8 mouse cellular contexts compared by ENCODE assay signal in genomic region chr5:76657245-76658083, GRCm38 (mm10). TPM values are rescaled to one million over a fixed set of nuclear protein-coding genes. Genes with fewer than 3 reads are reported as not detected.
DNase-seq lines count a peak whose midpoint lies in the region; ATAC-seq and TF ChIP-seq lines count a peak whose summit lies in the region.

No protein-coding gene starts in this region.

- H3K9me3 ChIP-seq in erythroblast, embryonic 14.5 days (ENCODE audit: control insufficient read depth, low read length) = no peaks in the 10 kb centered on the region
- no peaks in the 10 kb centered on the region for H3K9me3 ChIP-seq in lung, embryonic 16.5 days (ENCODE audit: control insufficient read depth, low read length)

- peak overlapping the region; percentile 93 for H3K9ac ChIP-seq in lung, embryonic 16.5 days (ENCODE audit: low read length)

- H3K4me3 ChIP-seq in erythroblast, embryonic 14.5 days (replicated peaks) = peak overlapping the region; percentile 88
- H3K4me3 ChIP-seq in lung, embryonic 16.5 days (ENCODE audit: low read length) = peak overlapping the region; percentile 83

- peaks cover 22% of the 10 kb centered on the region for H3K27me3 ChIP-seq in Patski
- no peaks in the 10 kb centered on the region for H3K27me3 ChIP-seq in erythroblast, embryonic 14.5 days (ENCODE audit: control insufficient read depth)
- no peaks in the 10 kb centered on the region; the same call in 1 of the 2 replicates for H3K27me3 ChIP-seq in lung, embryonic 16.5 days (ENCODE audit: control insufficient read depth, insufficient read depth, low read depth, low read length)

- H3K36me3 ChIP-seq in erythroblast, embryonic 14.5 days (ENCODE audit: control insufficient read depth) = peaks cover 36% of the 10 kb centered on the region
- no peaks in the 10 kb centered on the region for H3K36me3 ChIP-seq in lung, embryonic 16.5 days (ENCODE audit: control insufficient read depth, insufficient read depth, low read length)

- peak; percentile 67 for TF ChIP-seq CTCF in Patski (IDR thresholded peaks at IDR 0.05)

- in situ Hi-C loops in Patski (cut with MboI; ENCODE audit: low pct_unique_long_range_greater_than_20kb) = no loop called here

- CTCF ChIA-PET in Patski (lab: Charles Lee) = interaction anchor here (0.8 to 1.3 kb wide), 2 partner anchors 17 to 26 kb away, joined by 3 read pairs; no protein-coding TSS in a partner anchor

- peak overlapping the region; percentile 95 for H3K4me2 ChIP-seq in lung, embryonic 16.5 days (ENCODE audit: low read depth, low read length)

- DNase-seq in Patski (ENCODE audit: low read depth, low spot score) = no peak
- DNase-seq in c-Kit-negative CD71-positive TER-119-positive erythroid progenitor cells, embryonic 14.5 days (ENCODE audit: low read depth, low spot score) = peak; percentile 56
- peak; percentile 62 to 63 for DNase-seq in heart, postnatal 10 days
- DNase-seq in layer of hippocampus, postnatal 14 days (ENCODE audit: low spot score in 2 of 2) = peak; percentile 64 to 72
- peak; percentile 75 for DNase-seq in ovary, postnatal 36 days (ENCODE audit: low spot score)
- DNase-seq in yolk sac, embryonic 10.5 days (ENCODE audit: low spot score) = peak; percentile 75

- WGBS in lung, embryonic 16.5 days = 1% methylated on average over 48 of the region's 80 CpGs

- peaks cover 67% of the 10 kb centered on the region for H3K4me1 ChIP-seq in erythroblast, embryonic 14.5 days (ENCODE audit: control insufficient read depth)
- H3K4me1 ChIP-seq in lung, embryonic 16.5 days (replicated peaks; ENCODE audit: control insufficient read depth, insufficient read depth, low read length) = peaks cover 4% of the 10 kb centered on the region

- H3K27ac ChIP-seq in lung, embryonic 16.5 days (ENCODE audit: low read length) = peak overlapping the region; percentile 31; the same call in 1 of the 2 replicates

- intact Hi-C loops in heart, postnatal 10 days (cut with DNase I) = loop anchor here (5.0 kb wide), 2 partner anchors 60 to 185 kb away; no protein-coding TSS in a partner anchor

- POLR2A ChIA-PET in Patski (lab: Charles Lee) = no interaction called here

- ATAC-seq in Patski = peak; percentile 92
- peak; percentile 96 for ATAC-seq in lung, embryonic 16.5 days (ENCODE audit: low read depth)

RNA-seq across cellular contexts. Expression of gene C530008M17Rik, which starts 1.2 kb away (rescaled TPM):
- polyA plus RNA-seq in Patski (2021) = 1.7 TPM
- polyA plus RNA-seq in erythroblast, embryonic 14.5 days (2012) = 5.4 and 5.7 TPM in 2 replicates
- 1 to 10 TPM; 3.9 to 4.1 TPM for total RNA-seq in heart, postnatal 10 days (2021)
- total RNA-seq in layer of hippocampus, postnatal 14 days (2021) = 100 to 1,000 TPM; 118 to 125 TPM
- 8.6 and 9.5 TPM in 2 replicates for polyA plus RNA-seq in lung, embryonic 16.5 days (2015; fragmentation: Nextera tagmentation; extraction: Ambion mirVana)
